Mouse (Mus musculus): ENCODE data around the gene Pigg.
"Not testable (repeated sequence)": the region's sequence is repeated elsewhere in the genome, so short reads cannot be mapped to it uniquely, and the experiment has no call there.

- TF ChIP-seq CTCF, EP300 (IDR thresholded peaks at IDR 0.05): not testable (repeated sequence)
These were observed 41.1 kb upstream of the Pigg start for GRCm38 (mm10) chr5:108271345-108271744.

All from lung, postnatal 0 days (tissue).